Mouse (Mus musculus): ENCODE data around the gene Rnf167.
A peak's percentile ranks its signal among the peaks of the same experiment; 100 is the strongest.

Rnf167 gene

GRCm38 (mm10) chr11:70654923-70655570 is 8.0 kb downstream of the Rnf167 start:
- peak; percentile 88 for DNase-seq (ENCODE audit: low read depth)

DNA sequence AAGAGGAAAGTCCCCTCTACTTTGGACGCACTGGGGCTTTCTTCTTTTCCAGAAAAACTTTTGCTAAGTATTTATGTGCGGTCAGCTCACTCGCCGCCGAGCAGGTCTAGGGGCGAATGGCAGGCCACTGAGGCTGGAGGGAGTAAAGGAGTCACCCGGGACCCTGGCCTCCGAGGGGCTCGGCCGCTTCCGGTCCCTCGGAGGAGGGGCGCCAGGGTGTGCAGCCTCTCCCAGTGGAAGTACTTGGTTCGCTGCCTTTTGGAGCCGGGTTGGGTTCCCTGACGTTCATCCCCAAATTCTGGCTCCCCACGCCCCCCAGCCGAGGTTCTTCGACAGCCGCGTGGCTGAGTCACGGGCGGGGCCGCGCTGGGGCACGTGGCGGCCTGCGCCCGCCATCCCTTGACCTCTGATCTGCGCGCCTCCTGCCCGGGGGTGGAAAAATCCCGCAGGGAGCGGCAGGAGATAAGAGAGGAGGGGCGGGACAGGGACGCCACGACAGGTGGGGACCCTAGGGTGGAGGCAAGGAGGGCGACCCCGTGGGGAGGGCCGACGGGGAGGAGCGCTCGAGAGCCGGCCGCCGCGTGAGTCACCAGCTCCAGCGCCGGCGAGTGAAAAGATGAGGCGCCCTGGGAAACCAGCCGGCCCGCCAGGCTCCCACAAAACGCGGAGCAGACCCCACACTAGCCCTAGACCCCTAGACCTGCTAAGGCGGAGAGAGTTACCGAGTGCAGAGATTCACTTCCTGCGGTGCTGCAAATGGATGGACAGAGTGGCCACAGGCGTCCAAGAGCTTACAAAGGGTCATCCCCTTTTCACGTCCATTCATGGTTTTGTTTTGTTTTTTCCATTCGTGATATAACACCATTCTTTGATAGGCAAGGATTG is 8.8 kb downstream of the Rnf167 start:
- DNase-seq (ENCODE audit: low read depth), result peak; percentile 81

- DNase-seq (ENCODE audit: low read depth), result peak; percentile 65
Observed at GRCm38 (mm10) chr11:70656456-70656927, 9.5 kb downstream of the Rnf167 start.

- peak; percentile 46 for DNase-seq (ENCODE audit: low read depth)
Observed at GRCm38 (mm10) chr11:70656964-70657363, 9.9 kb downstream of the Rnf167 start, which contains the start of gene Eno3. Gene Eno3, plus strand, starts transcription at chr11:70657202.

DNA sequence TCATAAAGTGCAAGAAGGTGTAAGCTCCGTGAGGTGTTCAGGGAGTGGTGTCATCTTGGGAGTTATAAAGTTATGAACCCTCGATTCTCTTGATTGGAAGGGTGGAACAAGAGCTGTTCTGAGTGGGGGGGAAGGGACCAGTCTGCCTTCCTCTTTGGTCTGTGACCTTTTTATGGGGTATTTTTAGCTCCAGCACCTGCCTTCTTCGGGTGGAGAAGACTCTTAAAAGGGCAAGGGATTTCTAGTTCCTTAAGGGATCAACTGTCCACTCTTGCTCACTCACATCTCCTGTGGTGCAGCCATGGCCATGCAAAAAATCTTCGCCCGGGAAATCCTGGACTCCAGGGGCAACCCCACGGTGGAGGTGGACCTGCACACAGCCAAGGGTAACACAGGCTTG is 10.5 kb downstream of the Rnf167 start:
- no peak for DNase-seq (ENCODE audit: low read depth)

DNA sequence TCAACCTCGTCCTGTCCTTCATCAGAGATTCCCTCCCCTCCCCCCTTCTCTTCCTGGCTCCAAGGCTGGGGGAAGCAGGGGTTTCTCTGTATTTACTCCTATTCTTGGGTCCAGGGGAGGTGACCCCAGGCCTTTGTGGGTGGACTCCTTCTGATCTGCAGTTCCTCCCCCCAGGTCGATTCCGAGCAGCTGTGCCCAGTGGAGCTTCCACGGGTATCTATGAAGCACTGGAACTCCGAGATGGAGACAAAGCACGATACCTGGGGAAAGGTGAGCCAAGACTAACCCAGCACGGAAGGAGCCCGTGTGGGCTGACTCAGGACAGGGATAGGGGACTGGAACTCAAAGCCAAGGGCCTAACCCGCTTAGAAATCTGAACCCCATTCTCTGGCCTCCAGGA is 11.0 kb downstream of the Rnf167 start:
- no peak for DNase-seq (ENCODE audit: low read depth)

- no peak for DNase-seq (ENCODE audit: low read depth)
Observed at GRCm38 (mm10) chr11:70658521-70658920, 11.5 kb downstream of the Rnf167 start.

GRCm38 (mm10) chr11:70658942-70659341 is 11.9 kb downstream of the Rnf167 start:
- no peak for DNase-seq (ENCODE audit: low read depth)

GRCm38 (mm10) chr11:70660571-70660970 is 13.5 kb downstream of the Rnf167 start:
- DNase-seq (ENCODE audit: low read depth), result no peak

- no peak for DNase-seq (ENCODE audit: low read depth)
Observed at GRCm38 (mm10) chr11:70663101-70663500, 16.1 kb downstream of the Rnf167 start.

DNA sequence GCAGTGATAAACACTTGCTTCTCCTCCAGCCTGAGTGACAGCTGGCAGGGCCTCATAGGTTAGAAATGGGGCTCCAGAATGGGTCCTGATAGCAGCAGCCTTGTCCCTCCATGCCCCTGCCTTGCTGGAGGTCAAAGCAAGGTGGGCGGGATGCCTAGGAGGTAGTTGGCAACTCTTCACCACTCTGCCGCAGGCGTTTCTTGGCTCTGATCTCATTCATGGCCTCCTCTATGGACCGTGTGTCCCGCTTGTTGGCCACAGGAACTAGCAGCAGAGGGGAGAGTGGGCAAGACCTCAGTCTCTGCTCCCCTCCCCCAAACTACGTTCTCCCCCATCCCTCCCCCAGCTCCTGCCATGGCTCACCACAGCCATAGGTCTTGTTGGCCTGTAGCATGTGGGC is 16.9 kb downstream of the Rnf167 start:
- DNase-seq (ENCODE audit: low read depth), result no peak

- DNase-seq (ENCODE audit: low read depth), result no peak
Observed at GRCm38 (mm10) chr11:70664741-70665140, 17.7 kb downstream of the Rnf167 start.

DNA sequence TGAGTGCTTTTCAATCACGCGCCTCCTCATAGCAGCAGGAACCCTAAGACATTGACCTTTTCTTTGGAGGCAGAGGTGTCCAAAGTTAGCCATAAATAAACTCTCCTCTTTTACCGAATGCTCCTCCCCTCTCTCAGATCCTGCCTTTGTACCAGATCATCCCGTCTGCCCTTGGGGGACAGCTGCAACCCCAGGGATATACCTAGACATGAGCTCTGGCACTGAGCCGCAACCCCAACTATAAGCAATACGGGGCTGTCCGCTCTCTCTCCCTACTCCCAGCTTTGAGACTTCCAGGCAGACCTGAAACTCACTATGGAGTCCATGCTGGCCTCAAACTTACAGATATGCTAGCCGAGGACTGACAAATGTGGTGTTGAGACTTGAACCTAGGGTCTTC is 19.7 kb downstream of the Rnf167 start:
- DNase-seq (ENCODE audit: low read depth), result no peak

DNA sequence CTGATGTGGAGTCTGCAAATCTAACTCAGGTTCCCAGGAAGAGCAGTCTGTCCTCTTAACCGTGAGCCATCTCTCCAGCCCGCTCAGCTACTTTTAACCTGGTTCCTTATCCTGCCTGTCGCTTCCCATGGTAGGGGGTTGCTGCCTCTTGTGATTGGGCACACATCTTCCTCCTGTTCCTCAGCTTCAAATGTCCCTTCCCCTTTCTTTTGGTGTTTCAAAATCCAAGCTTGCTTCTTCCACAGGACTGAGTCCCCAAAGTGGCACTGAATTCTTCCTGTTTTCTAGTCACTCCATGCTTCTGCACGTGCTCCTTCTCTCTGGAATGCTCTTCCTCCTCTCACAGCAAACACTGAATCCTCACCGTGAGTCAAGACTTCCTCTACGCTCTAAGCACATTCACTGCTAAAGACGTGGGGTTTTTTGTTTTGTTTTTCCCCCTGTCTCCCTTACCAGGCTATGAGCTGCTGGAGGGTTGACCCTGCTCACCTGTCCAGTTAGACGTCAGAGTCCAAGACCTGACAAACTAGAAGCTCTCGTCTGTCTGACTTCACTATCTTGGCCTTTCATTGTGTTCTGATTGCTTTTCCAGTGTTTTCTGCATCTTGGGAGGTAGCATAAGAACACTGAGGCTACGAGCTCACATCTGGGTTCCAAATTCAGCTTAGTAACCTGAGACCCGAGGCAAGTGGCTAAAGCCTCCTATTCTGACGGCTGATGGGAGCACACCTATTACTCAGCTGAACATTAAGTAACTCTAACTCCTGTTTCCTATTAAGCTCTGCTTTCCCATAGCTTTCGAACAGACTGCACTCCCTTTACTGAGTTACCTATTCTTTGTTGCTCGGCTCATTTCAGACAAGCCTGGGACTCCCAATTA is 20.5 kb downstream of the Rnf167 start:
- DNase-seq (ENCODE audit: low read depth), result peak; percentile 21

DNA sequence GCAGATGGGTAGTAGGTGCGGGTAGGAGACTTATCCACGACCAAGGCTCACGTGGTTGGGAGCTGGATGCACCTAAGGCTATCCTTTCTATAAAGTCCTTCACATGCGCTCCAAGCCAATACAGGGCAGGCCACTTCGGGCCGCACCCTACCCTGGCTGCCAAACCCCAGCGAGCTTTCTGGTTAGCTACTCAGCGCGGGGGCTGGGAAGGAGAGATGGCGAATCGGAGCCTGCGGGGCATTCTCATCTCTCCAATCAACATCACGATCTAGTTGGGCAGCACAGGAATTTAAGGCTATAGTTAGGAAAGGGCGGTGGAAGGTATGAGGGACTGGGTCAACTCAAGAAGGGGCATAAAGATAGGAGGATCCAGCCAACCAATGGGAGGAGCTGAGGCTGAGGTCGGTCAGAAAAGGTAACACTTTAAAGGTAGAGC is 21.3 kb downstream of the Rnf167 start:
- no peak for DNase-seq (ENCODE audit: low read depth)

GRCm38 (mm10) chr11:70668771-70669505 is 21.9 kb downstream of the Rnf167 start, which contains the start of gene Spag7:
Gene Spag7, minus strand, starts transcription at chr11:70669416.
- peak; percentile 100 for DNase-seq (ENCODE audit: low read depth)

DNA sequence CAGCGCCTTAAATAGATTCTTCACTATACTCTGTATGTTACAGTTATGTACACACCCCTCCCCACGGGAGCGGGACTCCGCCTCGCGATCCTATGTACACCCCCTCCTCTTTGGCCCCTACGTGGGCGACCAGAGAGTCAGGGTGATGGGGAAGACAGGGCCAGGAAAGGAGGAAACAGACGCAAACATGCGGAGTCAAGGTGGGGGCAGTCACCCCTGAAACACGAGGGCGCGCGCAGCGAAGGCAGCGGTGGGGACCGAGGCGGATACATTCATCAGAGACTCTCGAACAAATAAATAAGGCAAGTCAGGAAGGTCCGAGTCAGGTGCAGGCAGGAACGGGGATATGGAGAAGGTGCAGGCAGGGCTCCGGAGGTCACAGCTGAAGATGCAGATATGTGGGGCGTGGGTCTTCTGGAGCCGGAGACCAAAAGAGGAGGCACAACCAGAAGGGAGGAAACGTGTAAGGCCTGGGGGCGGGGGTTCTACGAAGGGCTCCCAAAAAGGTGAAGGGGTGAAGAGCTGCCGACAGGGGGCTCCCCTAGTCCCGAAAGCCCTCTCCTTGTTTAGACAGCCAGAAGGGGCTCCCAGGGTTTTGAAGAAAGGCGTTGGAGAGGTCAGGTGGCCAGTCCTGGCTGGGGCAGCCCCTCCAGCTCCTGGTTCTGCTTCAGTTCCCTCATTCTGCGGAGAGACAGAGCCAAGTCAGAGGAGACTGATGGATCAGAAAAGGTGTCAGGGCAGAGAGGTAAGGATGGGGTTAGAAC is 22.7 kb downstream of the Rnf167 start:
- DNase-seq (ENCODE audit: low read depth), result peak; percentile 92

- no peak for DNase-seq (ENCODE audit: low read depth)
Observed at GRCm38 (mm10) chr11:70670483-70670882, 23.4 kb downstream of the Rnf167 start.

GRCm38 (mm10) chr11:70671333-70672047 is 24.5 kb downstream of the Rnf167 start:
- no peak for DNase-seq (ENCODE audit: low read depth)

DNA sequence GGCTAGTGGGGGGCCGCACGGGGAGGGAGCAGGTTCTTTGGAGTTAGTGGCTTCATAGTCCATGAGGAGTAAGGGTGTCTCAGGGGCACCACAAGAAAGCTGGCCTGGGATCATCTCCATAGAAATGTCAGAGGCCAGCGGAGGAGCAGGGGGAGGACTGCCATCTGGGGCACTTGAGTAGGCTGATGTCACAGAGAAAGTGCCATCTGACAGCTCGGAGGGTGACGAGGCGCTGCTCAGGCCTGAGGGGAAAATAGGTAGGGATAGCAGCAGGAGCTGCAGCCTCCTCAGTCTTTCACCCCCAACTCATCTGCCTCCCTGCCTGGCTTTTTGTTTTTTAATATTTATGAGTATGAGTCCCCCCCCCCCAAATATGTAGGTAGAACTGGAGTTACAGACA is 27.0 kb downstream of the Rnf167 start:
- no peak for DNase-seq (ENCODE audit: low read depth)
